Mouse (Mus musculus) adrenal gland, postnatal 25 days (tissue): Measurements from ENCODE around the gene Olfr598. TPM values are rescaled to one million over a fixed set of nuclear protein-coding genes. Genes with fewer than 3 reads are reported as not detected.
"Not testable (repeated sequence)": the region's sequence is repeated elsewhere in the genome, so short reads cannot be mapped to it uniquely, and the experiment has no call there.

Experiments used
- DNase-seq: peaks from one replicate; pipeline ENCODE4 v3.0.0; 2021; ENCODE audit warnings: mixed read lengths
- long read RNA-seq: library from polyadenylated mRNA; stranded (forward); transcript quantifications from one replicate; pipeline ENCODE4 v2.0.0, GENCODE M21; 2021
- total RNA-seq: library from RNA; stranded (reverse); gene quantifications from 2 replicates; pipeline ENCODE4 v1.2.3, GENCODE M21; 2021

Gene Olfr598
- total RNA-seq = not detected in 2 replicates
- long read RNA-seq = 0 reads

DNA sequence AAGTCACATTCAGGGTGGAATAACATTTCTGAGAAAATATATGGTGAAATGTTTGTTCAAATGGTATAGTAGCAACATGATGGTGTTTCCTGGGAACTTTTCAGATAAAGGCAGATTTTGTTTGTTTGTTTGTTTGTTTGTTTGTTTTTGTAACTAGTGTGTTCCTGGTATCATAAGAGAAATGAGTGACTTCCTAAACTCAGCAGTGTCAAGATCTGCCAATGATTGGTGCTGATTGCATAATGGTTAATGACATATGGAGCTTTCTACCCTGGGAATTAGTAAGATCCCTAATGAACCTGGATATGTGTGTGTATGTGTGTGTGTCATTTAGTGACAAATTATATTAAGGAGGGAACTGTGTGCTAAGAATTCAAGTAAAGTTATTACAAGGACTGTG is at the start of gene Olfr598:
TSS of gene Olfr598 (plus strand) at position 301 of the 400 bp plus-strand sequence.
- no peak for DNase-seq

DNA sequence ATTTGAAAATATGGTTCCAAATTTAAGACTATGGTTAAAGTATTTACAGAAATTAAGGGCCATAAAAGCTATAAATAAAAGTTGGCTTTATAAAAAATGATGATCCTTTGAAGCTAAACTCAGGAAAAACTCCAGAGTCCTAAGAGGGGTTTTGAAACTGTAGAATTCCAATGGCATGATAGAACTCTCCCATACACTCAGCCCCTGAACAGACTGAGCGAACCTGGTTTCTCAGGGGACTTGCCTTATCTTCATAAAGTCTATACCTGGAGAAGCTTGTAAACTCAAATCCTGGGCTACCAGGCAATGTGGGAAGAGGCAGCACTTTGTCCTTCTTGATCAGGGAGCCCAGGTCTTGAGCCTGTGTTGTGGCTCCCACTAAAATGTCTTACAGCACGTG is 18.0 kb upstream of the Olfr598 start, which contains the start of gene Olfr596:
TSS of gene Olfr596 (plus strand) at position 301 of the 400 bp plus-strand sequence.
- not testable (repeated sequence) for DNase-seq

DNA sequence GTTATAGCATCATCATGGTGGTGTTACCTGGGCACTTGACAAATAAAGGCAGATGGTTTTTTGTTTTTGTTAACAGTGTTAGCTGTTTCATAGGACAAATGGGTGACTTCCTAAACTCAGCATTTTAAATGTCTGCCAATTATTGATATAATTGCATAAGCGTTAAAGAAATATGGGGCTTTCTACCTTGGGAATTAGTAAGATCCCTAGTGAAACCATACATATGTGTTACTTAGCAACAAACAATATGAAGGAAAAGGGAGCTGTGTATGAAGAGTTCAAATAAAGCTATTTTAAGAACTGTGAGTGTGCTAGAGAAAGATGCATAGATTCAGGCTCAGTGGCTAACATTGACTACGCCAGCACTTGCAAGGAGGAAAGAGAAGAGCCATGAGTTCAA is 7.4 kb upstream of the Olfr598 start, which contains the start of gene Olfr597:
TSS of gene Olfr597 (plus strand) at position 301 of the 400 bp plus-strand sequence.
- DNase-seq = not testable (repeated sequence)

DNA sequence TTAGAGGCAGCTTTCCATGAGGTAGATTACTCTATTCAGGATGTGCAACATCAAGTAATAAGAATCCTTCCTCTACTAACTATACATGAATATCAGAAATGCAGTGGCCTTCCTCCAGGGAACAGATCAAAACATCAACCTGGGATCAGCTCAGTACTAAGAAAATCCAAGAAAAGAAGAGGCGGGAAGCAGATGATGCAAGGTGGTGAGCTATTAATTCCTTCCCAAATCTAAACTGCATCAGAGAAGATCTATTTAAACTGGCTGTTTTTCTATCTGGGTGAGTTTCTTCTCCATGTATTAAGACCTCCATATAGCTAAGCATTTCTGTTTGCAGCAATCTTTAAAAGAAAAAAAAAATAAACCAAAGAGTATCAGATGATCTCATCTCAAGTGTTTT is 12.2 kb downstream of the Olfr598 start, which contains the start of gene Olfr599:
TSS of gene Olfr599 (plus strand) at position 301 of the 400 bp plus-strand sequence.
- DNase-seq = no peak

DNA sequence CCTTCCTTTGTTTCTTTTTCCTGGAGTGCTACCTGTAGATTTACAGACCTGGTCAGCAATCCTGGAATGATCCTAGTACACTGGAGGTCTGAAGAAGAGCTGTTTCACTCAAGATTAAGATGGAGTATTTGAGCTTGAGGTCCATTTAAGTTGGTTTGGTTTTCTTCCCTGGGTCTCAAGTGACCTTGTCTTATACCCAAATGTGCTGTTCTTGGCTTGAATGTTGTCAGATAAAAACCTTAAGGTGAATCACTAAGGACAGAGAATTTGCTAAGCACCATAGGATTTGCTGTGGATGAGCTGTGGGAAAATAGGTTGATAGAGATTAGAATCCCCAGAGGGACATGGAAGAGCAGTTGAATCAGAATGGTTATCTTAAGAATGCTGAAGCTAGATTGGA is 26.2 kb downstream of the Olfr598 start, which contains the start of gene Olfr600:
TSS of gene Olfr600 (minus strand) at position 101 of the 400 bp plus-strand sequence.
- no peak for DNase-seq

DNA sequence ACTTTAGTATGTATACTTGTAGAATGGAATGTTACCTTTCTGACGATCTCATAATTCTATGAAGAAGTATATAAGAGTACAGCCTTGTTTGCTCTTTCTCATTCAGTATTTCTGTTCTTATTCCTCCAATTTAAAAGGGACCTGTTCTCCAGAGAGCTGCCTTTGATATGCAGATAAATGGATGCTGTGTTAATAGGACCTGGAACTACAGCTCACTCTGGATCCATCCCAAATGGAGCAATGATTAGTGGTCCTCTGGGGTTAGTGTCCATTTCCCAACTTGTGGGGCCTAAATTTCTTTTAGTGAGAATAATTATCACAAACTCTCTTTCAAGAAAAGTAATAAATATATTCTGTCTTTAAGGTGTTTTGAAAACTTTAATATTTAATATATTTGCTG is 39.2 kb downstream of the Olfr598 start, which contains the start of gene Olfr601:
TSS of gene Olfr601 (minus strand) at position 101 of the 400 bp plus-strand sequence.
- no peak for DNase-seq

Other genes with a start within 250 kb of the Olfr598 start
- gene Olfr584, start 241.7 kb upstream of the Olfr598 start, total RNA-seq = not detected in 2 replicates
- not detected in 2 replicates for gene Olfr585, start 225.8 kb upstream of the Olfr598 start, total RNA-seq
- not detected in 2 replicates for gene Olfr586, start 197.9 kb upstream of the Olfr598 start, total RNA-seq
- not detected in 2 replicates for gene Olfr588-ps1, start 182.7 kb upstream of the Olfr598 start, total RNA-seq
- not detected in 2 replicates for gene Olfr589, start 167.2 kb upstream of the Olfr598 start, total RNA-seq
- not detected in 2 replicates for gene Olfr591, start 145.2 kb upstream of the Olfr598 start, total RNA-seq
- gene Olfr592, start 138.8 kb upstream of the Olfr598 start, total RNA-seq = not detected in 2 replicates
- not detected in 2 replicates for gene Olfr593, start 111.7 kb upstream of the Olfr598 start, total RNA-seq
- not detected in 2 replicates for gene Olfr594, start 106.6 kb upstream of the Olfr598 start, total RNA-seq
- not detected in 2 replicates for gene Usp17ld, start 71.1 kb upstream of the Olfr598 start, total RNA-seq
- not detected in 2 replicates for gene Olfr596, start 17.9 kb upstream of the Olfr598 start, total RNA-seq
- not detected in 2 replicates for gene Olfr597, start 7.3 kb upstream of the Olfr598 start, total RNA-seq
- not detected in 2 replicates for gene Olfr599, start 12.3 kb downstream of the Olfr598 start, total RNA-seq
- gene Olfr600, start 26.1 kb downstream of the Olfr598 start, total RNA-seq = not detected in 2 replicates
- gene Olfr601, start 39.1 kb downstream of the Olfr598 start, total RNA-seq = not detected in 2 replicates
- gene Olfr603, start 62.6 kb downstream of the Olfr598 start, total RNA-seq = not detected in 2 replicates
- gene Usp17lc, start 91.5 kb downstream of the Olfr598 start, total RNA-seq = not detected in 2 replicates
- not detected in 2 replicates for gene Olfr605, start 121.9 kb downstream of the Olfr598 start, total RNA-seq
- gene Olfr606, start 125.5 kb downstream of the Olfr598 start, total RNA-seq = not detected in 2 replicates
- not detected in 2 replicates for gene Olfr607, start 140.6 kb downstream of the Olfr598 start, total RNA-seq
- not detected in 2 replicates for gene Olfr608, start 146.3 kb downstream of the Olfr598 start, total RNA-seq
- not detected in 2 replicates for gene Olfr609, start 174.5 kb downstream of the Olfr598 start, total RNA-seq
- not detected in 2 replicates for gene Olfr610, start 188.6 kb downstream of the Olfr598 start, total RNA-seq
- not detected in 2 replicates for gene Olfr611, start 197.3 kb downstream of the Olfr598 start, total RNA-seq
- gene Olfr612, start 219.1 kb downstream of the Olfr598 start, total RNA-seq = not detected in 2 replicates
- gene Olfr613, start 224.5 kb downstream of the Olfr598 start, total RNA-seq = not detected in 2 replicates
- gene Olfr615, start 232.5 kb downstream of the Olfr598 start, total RNA-seq = not detected in 2 replicates
- gene Olfr616, start 245.6 kb downstream of the Olfr598 start, total RNA-seq = not detected in 2 replicates
- gene Olfr617, start 249.5 kb downstream of the Olfr598 start, total RNA-seq = not detected in 2 replicates